Mouse (Mus musculus): ENCODE measurements around the gene Duoxa2. TPM values are rescaled to one million over a fixed set of nuclear protein-coding genes. Genes with fewer than 3 reads are reported as not detected.

Gene Duoxa2
- not detected in 2 replicates for polyA plus RNA-seq (2016; fragmentation: Nextera tagmentation; extraction: Ambion mirVana)

DNA sequence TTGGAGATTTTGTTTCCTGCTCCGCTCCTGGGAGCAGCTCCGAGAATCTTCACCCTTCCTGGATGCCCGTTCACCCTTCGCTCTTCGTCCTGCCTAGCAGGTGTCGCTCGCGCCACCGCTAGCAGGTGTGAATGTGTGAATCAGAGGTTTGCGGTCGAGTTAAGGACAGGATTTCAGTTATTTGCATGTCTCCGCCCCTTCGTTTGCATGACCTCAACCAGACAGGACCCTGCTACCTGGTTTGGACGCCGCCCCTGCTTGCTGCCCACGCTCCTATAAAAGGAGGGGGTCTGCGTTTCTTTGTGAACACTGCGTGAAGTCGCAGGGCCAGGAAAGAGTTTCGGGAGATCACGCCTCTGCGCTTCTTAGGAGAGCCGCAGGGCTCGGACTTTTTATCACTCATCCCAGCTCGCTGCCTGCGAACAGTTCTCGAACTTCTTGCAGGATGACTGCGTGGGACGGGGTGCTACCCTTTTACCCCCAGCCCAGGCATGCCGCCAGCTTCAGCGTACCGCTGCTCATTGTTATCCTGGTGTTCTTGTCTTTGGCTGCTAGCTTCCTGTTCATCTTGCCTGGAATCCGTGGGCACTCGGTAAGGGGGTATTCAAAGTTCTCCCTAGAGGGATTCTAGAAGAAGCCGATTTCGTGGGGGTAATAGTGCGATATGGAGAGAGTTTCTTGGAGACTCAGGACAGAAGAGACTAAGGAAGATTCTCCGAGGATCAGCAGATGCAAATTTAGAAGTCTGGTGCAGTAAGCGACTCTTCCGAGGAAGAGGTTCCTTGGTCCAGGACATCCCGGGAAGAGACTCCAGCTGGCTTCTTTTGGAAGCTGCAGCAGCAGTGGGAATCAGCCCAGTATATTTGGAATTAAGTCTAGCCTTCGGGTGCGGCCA is at the start of gene Duoxa2:
TSS of gene Duoxa2 (plus strand) at position 305 of the 895 bp plus-strand sequence.
- Histone ChIP-seq H3K36me3 (no peaks in the 10 kb centered on the region), H3K27ac (no peak within 1 kb of the TSS), H3K9me3 (no peaks in the 10 kb centered on the region), H3K4me3 (peak within 1 kb of the TSS; percentile 45), H3K4me1 (replicated peaks) (peaks cover 45% of the 10 kb centered on the region), H3K27me3 (ENCODE audit: insufficient read depth, poor library complexity, severe bottlenecking) (peaks cover 100% of the 10 kb centered on the region)
- under 1% methylated on average over 43 of the region's 43 CpGs for WGBS
- DNase-seq (ENCODE audit: low spot score) = peak; percentile 49

DNA sequence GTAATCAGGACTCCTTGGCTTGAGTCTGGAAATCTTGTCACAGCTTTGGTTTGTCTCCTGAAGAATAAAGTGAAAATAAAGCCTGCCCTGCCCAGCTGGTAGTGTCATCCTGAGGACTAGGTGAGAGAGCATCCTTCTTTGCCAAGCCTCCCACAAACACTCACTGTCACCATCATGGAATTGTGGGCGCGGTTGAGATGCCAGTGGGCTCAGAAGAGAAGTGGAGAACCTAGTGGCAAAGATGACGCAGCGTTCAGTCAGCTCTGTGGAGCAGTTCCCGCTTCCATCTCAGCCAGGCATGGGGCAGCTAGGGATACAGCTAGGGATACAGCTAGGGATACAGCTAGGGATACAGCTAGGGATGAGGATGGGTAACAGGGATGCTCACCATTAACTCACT is 42.7 kb upstream of the Duoxa2 start:
- H3K36me3 ChIP-seq = peaks cover 13% of the 10 kb centered on the region
- H3K4me1 ChIP-seq (replicated peaks) = no peaks in the 10 kb centered on the region
- no peak for DNase-seq (ENCODE audit: low spot score)
- no peaks in the 10 kb centered on the region for H3K27me3 ChIP-seq (ENCODE audit: insufficient read depth, poor library complexity, severe bottlenecking)
- H3K27ac ChIP-seq = no peak overlapping the region
- H3K9me3 ChIP-seq = no peaks in the 10 kb centered on the region
- H3K4me3 ChIP-seq = no peak overlapping the region
- WGBS = 93% methylated on average over 5 of the region's 5 CpGs

DNA sequence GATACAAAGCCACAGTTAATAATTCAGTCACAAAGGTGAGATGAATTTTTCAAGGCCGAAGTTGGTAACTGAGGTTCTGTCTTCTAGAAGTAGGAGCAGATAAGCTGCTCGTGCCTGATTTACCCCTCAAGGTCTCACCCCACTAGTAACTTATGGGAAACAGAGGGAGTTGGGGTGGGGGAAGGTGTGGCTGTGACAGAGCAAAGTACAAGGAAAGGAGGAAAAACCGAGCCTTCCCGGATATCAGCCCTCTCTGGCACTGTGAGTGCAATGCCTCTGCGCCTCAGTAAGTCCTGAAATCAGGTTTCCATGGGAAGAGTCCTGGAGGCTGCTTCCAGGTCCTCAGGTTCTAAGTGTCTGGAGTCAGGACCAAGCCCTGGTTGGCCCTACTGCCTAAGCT is 38.0 kb upstream of the Duoxa2 start:
- Histone ChIP-seq H3K27me3 (ENCODE audit: insufficient read depth, poor library complexity, severe bottlenecking) (no peaks in the 10 kb centered on the region), H3K9me3 (no peaks in the 10 kb centered on the region), H3K4me3 (no peak overlapping the region), H3K4me1 (replicated peaks) (peaks cover 9% of the 10 kb centered on the region), H3K27ac (no peak overlapping the region), H3K36me3 (peaks cover 21% of the 10 kb centered on the region)
- 89% methylated on average over 5 of the region's 5 CpGs for WGBS
- no peak for DNase-seq (ENCODE audit: low spot score)

DNA sequence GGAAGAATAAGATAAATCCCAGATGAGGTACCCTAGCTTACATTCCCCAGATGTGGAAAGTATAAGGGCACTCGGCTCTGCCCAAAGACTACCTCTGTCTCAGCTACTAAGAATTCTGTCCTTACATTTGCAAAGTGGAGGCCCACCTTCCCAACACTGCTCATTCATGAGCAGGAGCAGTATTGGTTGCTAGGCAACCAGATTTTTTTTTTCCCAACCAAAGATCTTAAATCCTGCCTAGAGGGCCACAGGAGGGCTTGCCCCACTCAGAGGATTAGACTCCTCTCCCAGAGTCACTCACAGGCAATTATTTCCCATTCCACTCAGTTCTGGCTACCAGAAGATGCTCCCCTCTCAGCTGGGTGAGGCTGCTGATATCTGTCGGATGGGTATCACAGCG is 34.0 kb upstream of the Duoxa2 start:
- WGBS = 72% methylated on average over 3 of the region's 3 CpGs
- H3K27me3 ChIP-seq (ENCODE audit: insufficient read depth, poor library complexity, severe bottlenecking) = no peaks in the 10 kb centered on the region
- H3K36me3 ChIP-seq = peaks cover 13% of the 10 kb centered on the region
- peaks cover 9% of the 10 kb centered on the region for H3K4me1 ChIP-seq (replicated peaks)
- H3K27ac ChIP-seq = no peak overlapping the region; the same call in 1 of the 2 replicates
- peak; percentile 7 for DNase-seq (ENCODE audit: low spot score)
- no peaks in the 10 kb centered on the region for H3K9me3 ChIP-seq
- H3K4me3 ChIP-seq = no peak overlapping the region

DNA sequence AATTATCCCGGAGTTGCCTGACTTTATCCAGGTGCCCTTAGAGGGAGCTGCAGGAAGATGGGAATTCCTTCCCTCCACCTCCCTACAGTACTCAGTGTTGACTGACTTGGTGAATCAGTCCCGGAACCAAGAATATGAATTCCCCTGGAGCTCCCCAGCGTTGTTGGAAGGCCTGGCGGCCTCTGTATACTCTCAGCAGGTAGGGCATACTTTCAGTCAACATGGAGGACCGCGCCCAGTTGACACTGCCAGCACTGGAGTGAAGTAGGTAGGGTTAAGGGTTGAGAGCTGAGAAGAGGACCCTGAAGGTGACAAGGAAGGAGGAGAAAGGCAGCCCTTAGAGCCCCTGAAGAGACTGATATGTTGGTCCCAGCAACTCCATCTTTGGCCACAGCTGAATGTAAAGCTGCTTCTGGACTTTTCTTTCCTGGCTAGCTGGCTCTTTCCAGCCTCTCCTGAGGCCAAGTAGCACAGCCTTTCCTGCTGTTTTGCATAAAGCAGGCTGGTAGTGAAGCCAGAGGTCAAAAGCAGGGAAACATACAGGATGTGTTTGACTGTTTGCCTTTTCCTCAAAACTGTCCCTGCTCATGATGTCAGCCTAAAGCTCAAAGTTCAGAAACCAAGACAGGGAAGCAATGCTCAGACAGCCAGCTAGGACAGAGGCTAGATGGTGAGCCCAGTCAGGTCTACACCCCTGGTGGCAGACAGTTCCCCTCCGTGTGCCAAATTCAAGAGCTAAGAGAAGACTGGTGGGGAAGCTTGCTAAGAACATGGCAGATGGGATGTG is 32.1 kb upstream of the Duoxa2 start:
- no peak overlapping the region for H3K4me3 ChIP-seq
- no peaks in the 10 kb centered on the region for H3K27me3 ChIP-seq (ENCODE audit: insufficient read depth, poor library complexity, severe bottlenecking)
- H3K4me1 ChIP-seq (replicated peaks) = peaks cover 9% of the 10 kb centered on the region
- H3K36me3 ChIP-seq = peaks cover 1% of the 10 kb centered on the region; the same call in 1 of the 2 replicates
- no peak overlapping the region for H3K27ac ChIP-seq
- no peak for DNase-seq (ENCODE audit: low spot score)
- H3K9me3 ChIP-seq = no peaks in the 10 kb centered on the region
- WGBS = 89% methylated on average over 7 of the region's 7 CpGs

DNA sequence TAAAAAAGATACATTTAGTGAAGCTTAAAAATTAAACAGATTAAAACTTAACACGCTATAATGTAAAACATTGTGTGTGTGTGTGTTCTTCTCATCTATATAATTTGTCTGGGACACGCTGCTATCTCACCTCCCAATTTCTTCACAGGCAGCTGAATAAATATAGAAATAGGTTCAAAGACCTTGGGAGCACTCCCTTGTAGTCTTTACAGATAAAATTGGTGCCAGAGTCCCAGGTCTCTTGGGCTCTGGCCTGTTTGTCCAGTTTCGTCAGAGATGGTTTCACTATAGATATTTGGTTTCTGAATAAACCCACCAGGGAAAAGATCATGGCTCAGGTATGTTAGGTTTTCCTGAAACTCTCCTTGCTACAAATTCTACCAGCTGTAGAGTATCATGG is 19.9 kb upstream of the Duoxa2 start:
- no peaks in the 10 kb centered on the region for H3K27me3 ChIP-seq (ENCODE audit: insufficient read depth, poor library complexity, severe bottlenecking)
- H3K4me1 ChIP-seq (replicated peaks) = peaks cover 3% of the 10 kb centered on the region; the same call in 1 of the 2 replicates
- 86% methylated on average over 3 of the region's 3 CpGs for WGBS
- DNase-seq (ENCODE audit: low spot score) = no peak
- no peaks in the 10 kb centered on the region for H3K9me3 ChIP-seq
- H3K36me3 ChIP-seq = no peaks in the 10 kb centered on the region
- H3K27ac ChIP-seq = no peak overlapping the region
- H3K4me3 ChIP-seq = no peak overlapping the region

GRCm38 (mm10) chr2:122284091-122284490 is 14.6 kb upstream of the Duoxa2 start:
- Histone ChIP-seq H3K9me3 (no peaks in the 10 kb centered on the region), H3K4me3 (no peak overlapping the region), H3K36me3 (no peaks in the 10 kb centered on the region), H3K27ac (no peak overlapping the region), H3K4me1 (replicated peaks) (no peaks in the 10 kb centered on the region), H3K27me3 (ENCODE audit: insufficient read depth, poor library complexity, severe bottlenecking) (no peaks in the 10 kb centered on the region)
- WGBS = 89% methylated on average over 9 of the region's 9 CpGs
- DNase-seq (ENCODE audit: low spot score) = no peak

- Histone ChIP-seq H3K9me3 (no peaks in the 10 kb centered on the region), H3K27ac (no peak overlapping the region), H3K4me3 (no peak overlapping the region), H3K27me3 (ENCODE audit: insufficient read depth, poor library complexity, severe bottlenecking) (0 out of 2 replicates have a peak, but pooled peaks cover 3% of the 10 kb centered on the region), H3K36me3 (no peaks in the 10 kb centered on the region), H3K4me1 (replicated peaks) (no peaks in the 10 kb centered on the region)
- DNase-seq (ENCODE audit: low spot score) = no peak
- 65% methylated on average over 7 of the region's 7 CpGs for WGBS
Observed at GRCm38 (mm10) chr2:122286137-122286536, 12.6 kb upstream of the Duoxa2 start.

GRCm38 (mm10) chr2:122294916-122295315 is 3.8 kb upstream of the Duoxa2 start:
- peaks cover 79% of the 10 kb centered on the region for H3K27me3 ChIP-seq (ENCODE audit: insufficient read depth, poor library complexity, severe bottlenecking)
- no peaks in the 10 kb centered on the region for H3K9me3 ChIP-seq
- peaks cover 30% of the 10 kb centered on the region for H3K4me1 ChIP-seq (replicated peaks)
- H3K27ac ChIP-seq = no peak overlapping the region
- DNase-seq (ENCODE audit: low spot score) = peak; percentile 8
- 6% methylated on average over 7 of the region's 7 CpGs for WGBS
- no peaks in the 10 kb centered on the region for H3K36me3 ChIP-seq
- H3K4me3 ChIP-seq = no peak overlapping the region

DNA sequence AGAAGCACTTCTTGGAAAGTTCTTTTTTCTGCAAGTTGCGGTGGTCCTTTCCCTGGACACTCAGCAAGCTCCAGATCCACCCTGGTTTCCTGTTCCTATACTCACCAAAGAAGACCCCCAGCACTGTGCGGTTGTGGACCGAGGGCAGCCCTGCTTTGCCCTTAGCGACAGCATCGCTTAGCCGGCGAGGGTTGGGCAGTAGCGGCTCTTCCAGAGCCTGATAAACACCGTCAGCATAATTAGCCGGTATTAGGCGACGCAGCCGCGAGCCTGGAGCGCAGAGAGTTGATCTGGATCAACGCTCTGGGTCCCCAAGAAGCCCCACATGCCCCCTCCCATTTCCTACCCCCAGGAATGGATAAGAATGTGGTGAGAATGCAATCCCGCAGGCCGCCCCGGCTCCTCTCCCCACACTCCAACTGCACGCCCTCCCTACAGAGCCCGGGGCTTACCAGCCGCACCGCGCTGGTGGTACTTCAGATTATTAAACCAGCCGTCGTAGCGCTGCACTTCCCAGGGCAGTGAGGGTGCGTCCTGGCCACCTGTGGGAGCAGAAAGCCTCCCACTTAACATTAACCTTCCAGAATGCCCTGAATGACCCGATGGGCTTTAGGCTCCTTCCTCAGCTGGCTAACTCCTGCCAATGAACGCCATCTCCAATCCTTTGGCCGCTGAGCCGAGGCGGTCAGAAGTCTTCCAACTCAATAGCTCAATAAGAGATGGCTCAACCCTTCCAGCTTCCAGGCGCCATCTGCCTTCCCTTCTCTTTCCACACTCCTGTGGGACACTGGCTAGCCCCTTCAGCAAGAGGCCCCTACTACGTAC is 1.2 kb upstream of the Duoxa2 start:
- H3K9me3 ChIP-seq = no peaks in the 10 kb centered on the region
- no peaks in the 10 kb centered on the region for H3K36me3 ChIP-seq
- WGBS = under 1% methylated on average over 35 of the region's 35 CpGs
- H3K27me3 ChIP-seq (ENCODE audit: insufficient read depth, poor library complexity, severe bottlenecking) = peaks cover 95% of the 10 kb centered on the region
- H3K27ac ChIP-seq = no peak overlapping the region
- peaks cover 45% of the 10 kb centered on the region for H3K4me1 ChIP-seq (replicated peaks)
- peak; percentile 50 for DNase-seq (ENCODE audit: low spot score)
- H3K4me3 ChIP-seq = peak overlapping the region; percentile 36

GRCm38 (mm10) chr2:122298096-122298499 is 602 bp upstream of the Duoxa2 start, which contains the start of gene Duox2:
Duox2 (minus strand) TSS chr2:122298449.
- 1% methylated on average over 13 of the region's 13 CpGs for WGBS
- H3K9me3 ChIP-seq = no peaks in the 10 kb centered on the region
- DNase-seq (ENCODE audit: low spot score) = peak; percentile 47
- H3K4me3 ChIP-seq = peak within 1 kb of the TSS; percentile 45
- peaks cover 45% of the 10 kb centered on the region for H3K4me1 ChIP-seq (replicated peaks)
- no peaks in the 10 kb centered on the region for H3K36me3 ChIP-seq
- no peak within 1 kb of the TSS for H3K27ac ChIP-seq
- H3K27me3 ChIP-seq (ENCODE audit: insufficient read depth, poor library complexity, severe bottlenecking) = peaks cover 100% of the 10 kb centered on the region

- H3K27me3 ChIP-seq (ENCODE audit: insufficient read depth, poor library complexity, severe bottlenecking) = peaks cover 100% of the 10 kb centered on the region
- H3K36me3 ChIP-seq = no peaks in the 10 kb centered on the region
- H3K27ac ChIP-seq = no peak overlapping the region
- DNase-seq (ENCODE audit: low spot score) = peak; percentile 21
- WGBS = 7% methylated on average over 14 of the region's 14 CpGs
- peaks cover 45% of the 10 kb centered on the region for H3K4me1 ChIP-seq (replicated peaks)
- no peaks in the 10 kb centered on the region for H3K9me3 ChIP-seq
- H3K4me3 ChIP-seq = no peak overlapping the region
Observed at GRCm38 (mm10) chr2:122299911-122300655, 1.4 kb downstream of the Duoxa2 start.

All from hindbrain, embryonic 10.5 days (tissue).